Mouse (Mus musculus) bone marrow macrophage, adult 2 months (primary cell): Measurements from ENCODE around the gene Dcaf10.

Source experiments
- CTCF ChIP-seq: IDR thresholded peaks from 2 replicates; pipeline ENCODE4 v1.5.1; 2012; ENCODE audit warnings: low read depth, mild to moderate bottlenecking, low read length, moderate library complexity
- POLR2A ChIP-seq: IDR thresholded peaks from 2 replicates; pipeline ENCODE4 v1.6.1; 2012; ENCODE audit warnings: mild to moderate bottlenecking, low read depth, low read length, borderline replicate concordance

DNA sequence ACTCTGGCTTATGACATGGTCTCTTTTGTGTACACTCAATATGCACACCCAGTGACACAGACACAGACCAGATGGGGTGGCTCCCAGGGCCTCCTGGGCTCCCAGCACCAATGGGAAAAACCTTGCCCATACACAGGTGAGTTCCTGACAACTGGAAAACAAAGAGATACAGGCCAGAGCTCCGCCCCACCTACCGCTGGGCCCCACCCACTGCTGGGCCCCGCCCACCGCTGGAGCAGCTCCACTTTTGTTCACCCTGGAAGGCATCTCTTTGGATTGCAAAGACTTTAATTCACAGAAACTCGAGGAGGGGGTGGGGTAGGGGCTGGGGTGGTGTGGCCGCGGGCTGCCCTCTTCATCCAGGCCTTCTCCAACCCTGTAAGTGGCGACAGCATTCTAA is 81.5 kb downstream of the Dcaf10 start:
- no peak for TF ChIP-seq CTCF
- no peak for TF ChIP-seq POLR2A
